Mouse (Mus musculus): ENCODE data around the gene Herc4. TPM values are rescaled to one million over a fixed set of nuclear protein-coding genes. Genes with fewer than 3 reads are reported as not detected.

Gene Herc4
- total RNA-seq (2023) = 100 to 1,000 TPM; 146 to 162 TPM

DNA sequence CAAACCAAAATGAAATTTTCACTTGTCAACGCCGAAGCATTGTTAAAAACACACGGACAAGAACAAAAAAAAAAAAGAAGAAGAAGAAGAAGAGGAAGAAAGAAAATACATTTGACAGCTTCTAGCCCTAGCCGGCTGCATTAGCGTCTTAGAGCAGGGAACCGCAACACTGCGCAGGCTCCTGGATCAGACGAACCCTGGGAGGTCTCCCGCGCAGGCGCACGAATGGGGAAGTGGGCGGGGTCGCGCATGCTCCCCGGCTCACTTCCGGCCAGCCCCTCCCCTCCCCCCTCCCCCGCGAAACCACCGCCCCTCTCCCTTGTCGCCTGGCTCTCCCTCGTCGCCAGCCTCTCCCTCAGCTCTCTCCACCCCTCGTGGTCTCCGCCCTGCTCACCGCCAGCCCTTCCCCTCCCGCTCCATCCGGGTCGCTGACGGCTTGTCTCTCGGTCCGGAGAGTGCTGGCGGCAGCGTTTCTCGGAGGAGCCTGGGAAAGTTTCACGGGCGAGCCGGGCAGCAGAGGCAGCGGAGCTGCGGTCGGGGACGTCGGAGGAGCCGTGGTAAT lies at the start of gene Herc4:
Gene Herc4, plus strand, starts transcription at position 318 of the 562 bp plus-strand sequence.

DNA sequence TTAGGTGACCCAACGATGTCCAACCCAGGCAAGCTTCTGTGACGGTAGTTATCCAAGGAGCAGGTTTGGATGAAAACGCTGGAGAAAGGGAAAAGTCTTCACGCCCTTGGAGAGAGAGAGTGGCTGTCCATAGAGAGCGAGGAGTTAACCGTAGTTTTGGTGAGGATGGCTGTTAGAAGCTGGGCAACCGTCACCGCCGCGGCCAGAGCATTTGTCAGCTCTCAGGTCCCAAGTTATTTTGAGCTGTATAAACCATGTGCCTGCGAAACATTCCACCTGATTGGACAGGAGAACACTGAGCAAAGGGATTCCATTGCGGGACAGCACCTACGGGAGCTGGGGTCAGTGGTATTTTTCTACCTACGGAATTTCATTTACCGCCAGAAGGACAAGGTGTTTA lies 39.9 kb upstream of the Herc4 start, which contains the start of gene Mypn:
Gene Mypn, minus strand, starts transcription at position 225 of the 400 bp plus-strand sequence.

Other genes starting within 250 kb of the Herc4 start
- 10 to 100 TPM; 84.6 to 92.8 TPM for gene Hnrnph3, start 219.6 kb upstream of the Herc4 start, total RNA-seq (2023)
- gene Pbld2, start 219.5 kb upstream of the Herc4 start, total RNA-seq (2023) = 1 to 10 TPM in 1 of 2 experiments, under 1 TPM in 1; 0.71 to 1.8 TPM
- gene Pbld1, start 183.6 kb upstream of the Herc4 start, total RNA-seq (2023) = under 1 TPM in 1 of 2 experiments, not detected in 1; 0.30 TPM
- not detected for gene Atoh7, start 144.2 kb upstream of the Herc4 start, total RNA-seq (2023)
- not detected for gene Mypn, start 39.9 kb upstream of the Herc4 start, total RNA-seq (2023)
- 10 to 100 TPM; 42.5 to 63.1 TPM for gene Sirt1, start 137.9 kb downstream of the Herc4 start, total RNA-seq (2023)
- gene Dnajc12, start 138.6 kb downstream of the Herc4 start, total RNA-seq (2023) = 1 to 10 TPM; 2.6 to 3.8 TPM
- gene Gm7075, start 178.0 kb downstream of the Herc4 start, total RNA-seq (2023) = not detected
- not detected for gene Ctnna3, start 186.3 kb downstream of the Herc4 start, total RNA-seq (2023)

Measured in T-cell, adult 66 days (primary cell).